Mouse (Mus musculus): ENCODE results near the gene Il22ra2. TPM values are rescaled to one million over a fixed set of nuclear protein-coding genes. Genes with fewer than 3 reads are reported as not detected.

Il22ra2 gene
- total and polyA plus RNA-seq, 3 experiments = 0.13 TPM; not detected in 2

DNA sequence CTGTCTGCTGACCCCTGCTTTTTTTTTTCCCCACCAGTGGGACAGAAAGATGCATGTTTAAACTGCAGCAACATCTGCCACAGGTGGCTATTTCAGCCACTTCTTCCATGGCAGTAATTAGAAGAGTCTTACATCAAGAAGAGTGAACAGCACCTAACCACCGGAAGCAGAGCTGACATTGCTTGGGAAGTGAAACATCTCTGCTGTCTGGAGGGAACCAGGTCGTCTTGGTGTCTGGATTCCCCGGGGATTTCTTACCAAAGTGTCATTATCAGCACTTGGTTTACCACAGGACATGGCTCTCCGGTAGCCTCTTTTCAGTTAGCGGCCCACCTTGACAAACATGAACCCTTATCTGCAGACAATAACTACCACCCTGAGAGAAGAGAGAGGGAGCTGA is 38.2 kb downstream of the Il22ra2 start (continued):
- TF ChIP-seq UBTF (IDR thresholded peaks at IDR 0.05; ENCODE audit: low read depth, low read length) (no peak), KAT2A (IDR thresholded peaks at IDR 0.05; ENCODE audit: insufficient replicate concordance, low read length) (0 out of 2 replicates have a peak, but pooled peaks have one; percentile 66), GABPA (IDR thresholded peaks at IDR 0.05; ENCODE audit: insufficient replicate concordance, low read depth, low read length) (no peak), RCOR1 (conservative IDR thresholded peaks at IDR 0.05; ENCODE audit: low read depth, low read length) (peak; percentile 82; the same call in 1 of the 2 replicates), POLR2A (IDR thresholded peaks at IDR 0.05; ENCODE audit: low read depth, low read length) (no peak), E2F4 (IDR thresholded peaks at IDR 0.05; ENCODE audit: insufficient replicate concordance, low read depth, low read length) (no peak), MAX (IDR thresholded peaks at IDR 0.05; ENCODE audit: low read length) (peak; percentile 69; the same call in 1 of the 2 replicates), CHD2 (IDR thresholded peaks at IDR 0.05; ENCODE audit: low read length) (peak; percentile 68), USF1 (IDR thresholded peaks at IDR 0.05; ENCODE audit: low read depth, low read length) (no peak), TCF12 (IDR thresholded peaks at IDR 0.05; ENCODE audit: low read depth, low read length) (peak; percentile 97), ZC3H11A (IDR thresholded peaks at IDR 0.05; ENCODE audit: low read depth, low read length) (no peak)

DNA sequence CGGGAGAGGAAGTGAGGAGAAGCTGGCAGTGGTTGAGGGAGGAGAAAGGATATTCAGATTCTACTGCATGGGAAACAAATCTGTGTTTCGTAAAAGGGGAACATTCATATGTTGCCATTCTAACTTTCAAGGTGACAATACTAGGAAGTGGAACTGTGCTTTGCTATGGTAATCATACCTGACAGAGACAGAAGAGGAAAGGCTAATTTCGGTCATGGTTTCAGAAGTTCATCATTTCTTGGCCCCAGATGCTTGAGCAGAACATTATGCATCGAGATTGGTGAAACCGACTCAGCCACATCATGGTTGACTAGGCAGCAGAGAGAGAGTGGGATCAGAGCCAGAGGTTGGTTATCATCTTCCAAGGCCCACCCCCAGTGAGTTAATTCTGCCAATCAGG is 47.2 kb downstream of the Il22ra2 start:
- H3K79me2 ChIP-seq (replicated peaks; ENCODE audit: control insufficient read depth, extremely low read depth, insufficient read depth, poor library complexity, severe bottlenecking) = no peaks in the 10 kb centered on the region
- TF ChIP-seq MXI1 (IDR thresholded peaks at IDR 0.05; ENCODE audit: low read depth, low read length) = no peak; the same call in 1 of the 2 replicates
- peak; percentile 78 for TF ChIP-seq MYC (IDR thresholded peaks at IDR 0.05; ENCODE audit: low read depth, low read length)
- TF ChIP-seq JUN (IDR thresholded peaks at IDR 0.05; ENCODE audit: insufficient read depth, low read depth, low read length) = peak; percentile 88
- TF ChIP-seq RCOR1 (conservative IDR thresholded peaks at IDR 0.05; ENCODE audit: low read depth, low read length) = peak; percentile 93
- peak; percentile 53 for TF ChIP-seq ZMIZ1 (IDR thresholded peaks at IDR 0.05; ENCODE audit: low read depth, low read length)
- TF ChIP-seq MEF2A (IDR thresholded peaks at IDR 0.05; ENCODE audit: borderline replicate concordance, low read depth, low read length) = peak; percentile 99
- TF ChIP-seq MAFK (IDR thresholded peaks at IDR 0.05; ENCODE audit: insufficient replicate concordance, low read length) = peak; percentile 89
- peak; percentile 31; the same call in 1 of the 2 replicates for TF ChIP-seq ZNF384 (IDR thresholded peaks at IDR 0.05; ENCODE audit: low read depth, low read length)
- TF ChIP-seq TBP (conservative IDR thresholded peaks at IDR 0.05; ENCODE audit: low read depth, low read length) = 0 out of 2 replicates have a peak, but pooled peaks have one; percentile 31
- peak; percentile 87 for TF ChIP-seq BHLHE40 (IDR thresholded peaks at IDR 0.05; ENCODE audit: low read depth, low read length)
- TF ChIP-seq NRF1 (IDR thresholded peaks at IDR 0.05; ENCODE audit: low read depth, low read length) = peak; percentile 30; the same call in 1 of the 2 replicates
- TF ChIP-seq JUND (conservative IDR thresholded peaks at IDR 0.05; ENCODE audit: low read depth, low read length) = peak; percentile 87
- peak; percentile 78 for TF ChIP-seq ELF1 (IDR thresholded peaks at IDR 0.05; ENCODE audit: low read depth, low read length)
- TF ChIP-seq SIN3A (IDR thresholded peaks at IDR 0.05; ENCODE audit: low read length) = peak; percentile 89
- peak; percentile 43; the same call in 1 of the 2 replicates for TF ChIP-seq HCFC1 (IDR thresholded peaks at IDR 0.05; ENCODE audit: low read depth, low read length)
- peak; percentile 94 for TF ChIP-seq ETS1 (conservative IDR thresholded peaks at IDR 0.05; ENCODE audit: low read depth, low read length)
- TF ChIP-seq EP300 (IDR thresholded peaks at IDR 0.05; ENCODE audit: low read length) = peak; percentile 96
- TF ChIP-seq PAX5 (IDR thresholded peaks at IDR 0.05; ENCODE audit: low read length) = no peak
- TF ChIP-seq ZKSCAN1 (IDR thresholded peaks at IDR 0.05; ENCODE audit: borderline replicate concordance, low read depth, low read length) = no peak
- no peak for TF ChIP-seq POLR2AphosphoS2 (IDR thresholded peaks at IDR 0.05; ENCODE audit: low read depth, low read length)
- TF ChIP-seq IRF4 (IDR thresholded peaks at IDR 0.05; ENCODE audit: low read depth, low read length) = peak; percentile 96
- TF ChIP-seq CHD2 (IDR thresholded peaks at IDR 0.05; ENCODE audit: low read length) = peak; percentile 86
- TF ChIP-seq USF2 (conservative IDR thresholded peaks at IDR 0.05; ENCODE audit: low read depth, low read length) = no peak
- no peak; the same call in 1 of the 2 replicates for TF ChIP-seq RAD21 (IDR thresholded peaks at IDR 0.05; ENCODE audit: low read depth, low read length)
- peak; percentile 95 for TF ChIP-seq TCF12 (IDR thresholded peaks at IDR 0.05; ENCODE audit: low read depth, low read length)
- peak; percentile 50; the same call in 1 of the 2 replicates for TF ChIP-seq MAZ (IDR thresholded peaks at IDR 0.05; ENCODE audit: low read depth, low read length)
- H3K9me3 ChIP-seq (replicated peaks; ENCODE audit: low read length) = no peaks in the 10 kb centered on the region
- no peak overlapping the region for H3K9ac ChIP-seq (ENCODE audit: insufficient read depth, low read depth)
- H3K4me1 ChIP-seq (ENCODE audit: control insufficient read depth in 1 of 2, insufficient read depth in 2 of 2) = peaks cover 11 to 20% of the 10 kb centered on the region in 2 experiments
- H3K36me3 ChIP-seq (replicated peaks in 1 of 2; ENCODE audit: control insufficient read depth in 1 of 2, insufficient read depth in 1 of 2, low read length in 1 of 2) = no peaks in the 10 kb centered on the region
- DNase-seq (ENCODE audit: extremely low read depth) = peak; percentile 98
- in situ Hi-C loops (cut with MboI; ENCODE audit: low pct_ligation_motif_present, low pct_unique_long_range_greater_than_20kb, low sequenced_read_pairs) = no loop called here
- no peaks in the 10 kb centered on the region for H3K27me3 ChIP-seq (replicated peaks)
- H3K4me3 ChIP-seq (replicated peaks in 1 of 3; ENCODE audit: low read depth in 2 of 3, low read length in 2 of 3, poor library complexity in 1 of 3) = no peak overlapping the region
- H3K27ac ChIP-seq (ENCODE audit: insufficient read depth, low read depth) = no peak overlapping the region
- H3K4me2 ChIP-seq (ENCODE audit: insufficient read depth, low read depth, poor library complexity, severe bottlenecking) = peak overlapping the region; percentile 76; the same call in 1 of the 2 replicates
- dilution Hi-C loops (cut with MboI; ENCODE audit: extremely low pct_ligation_motif_present, extremely low pct_unique_long_range_greater_than_20kb, low sequenced_read_pairs) = no loop called here

Measured in CH12.LX (cell line).